Mouse (Mus musculus) E14TG2a.4 (cell line): ENCODE measurements around the gene Slc12a9.

Experiments
- H3K27me3 ChIP-seq: 2 replicates; pipeline ENCODE4 v1.6.1; 2014; ENCODE audit warnings: low read length, control low read depth; ENCODE audit not compliant: insufficient read depth
- H3K36me3 ChIP-seq: 2 replicates; pipeline ENCODE4 v1.6.1; 2014; ENCODE audit warnings: low read length, control low read depth; ENCODE audit not compliant: insufficient read depth
- H3K4me1 ChIP-seq: replicated peaks from 2 replicates; pipeline ENCODE4 v1.6.1; 2014; ENCODE audit warnings: low read depth, low read length, control low read depth
- H3K4me3 ChIP-seq: replicated peaks from 2 replicates; pipeline ENCODE4 v1.5.1; 2014; ENCODE audit warnings: mild to moderate bottlenecking, low read length
- H3K9me3 ChIP-seq: 2 replicates; pipeline ENCODE4 v1.6.1; 2014; ENCODE audit warnings: low read length, control low read depth
- CTCF ChIP-seq: conservative IDR thresholded peaks from 2 replicates; pipeline ENCODE4 v1.5.1; 2014; ENCODE audit warnings: low read length
- NANOG ChIP-seq: IDR thresholded peaks from 2 replicates; pipeline ENCODE4 v1.6.1; 2014; ENCODE audit warnings: borderline replicate concordance, low read length, mixed read lengths
- POU5F1 ChIP-seq: IDR thresholded peaks from 2 replicates; pipeline ENCODE4 v1.6.1; 2014; ENCODE audit warnings: low read length, borderline replicate concordance

The Slc12a9 gene

DNA sequence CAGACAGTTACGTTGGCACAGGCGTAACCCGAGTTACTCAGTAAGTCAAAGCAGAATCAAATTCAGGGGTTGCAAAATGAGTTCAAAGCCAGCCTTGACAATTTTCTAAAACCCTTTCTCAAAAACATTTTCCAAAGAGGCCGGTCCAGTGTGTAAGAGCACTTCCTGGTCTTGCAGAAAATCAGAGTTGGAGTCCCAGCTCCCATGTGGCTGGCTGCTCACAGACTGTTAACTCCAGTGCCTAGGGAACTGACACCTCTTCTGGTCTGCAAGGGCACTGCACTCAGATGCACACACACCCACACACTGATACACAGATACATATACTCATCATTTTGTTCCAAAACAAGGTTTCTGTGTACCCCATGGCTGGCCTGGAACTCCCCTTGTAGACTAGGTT lies 25.0 kb downstream of the Slc12a9 start:
- Histone ChIP-seq H3K9me3 (no peaks in the 10 kb centered on the region), H3K4me3 (peak overlapping the region; percentile 97), H3K4me1 (peaks cover 59% of the 10 kb centered on the region), H3K27me3 (no peaks in the 10 kb centered on the region), H3K36me3 (peaks cover 75% of the 10 kb centered on the region)
- TF ChIP-seq CTCF = peak; percentile 18; the same call in 1 of the 2 replicates
- no peak for TF ChIP-seq NANOG
- no peak for TF ChIP-seq POU5F1

DNA sequence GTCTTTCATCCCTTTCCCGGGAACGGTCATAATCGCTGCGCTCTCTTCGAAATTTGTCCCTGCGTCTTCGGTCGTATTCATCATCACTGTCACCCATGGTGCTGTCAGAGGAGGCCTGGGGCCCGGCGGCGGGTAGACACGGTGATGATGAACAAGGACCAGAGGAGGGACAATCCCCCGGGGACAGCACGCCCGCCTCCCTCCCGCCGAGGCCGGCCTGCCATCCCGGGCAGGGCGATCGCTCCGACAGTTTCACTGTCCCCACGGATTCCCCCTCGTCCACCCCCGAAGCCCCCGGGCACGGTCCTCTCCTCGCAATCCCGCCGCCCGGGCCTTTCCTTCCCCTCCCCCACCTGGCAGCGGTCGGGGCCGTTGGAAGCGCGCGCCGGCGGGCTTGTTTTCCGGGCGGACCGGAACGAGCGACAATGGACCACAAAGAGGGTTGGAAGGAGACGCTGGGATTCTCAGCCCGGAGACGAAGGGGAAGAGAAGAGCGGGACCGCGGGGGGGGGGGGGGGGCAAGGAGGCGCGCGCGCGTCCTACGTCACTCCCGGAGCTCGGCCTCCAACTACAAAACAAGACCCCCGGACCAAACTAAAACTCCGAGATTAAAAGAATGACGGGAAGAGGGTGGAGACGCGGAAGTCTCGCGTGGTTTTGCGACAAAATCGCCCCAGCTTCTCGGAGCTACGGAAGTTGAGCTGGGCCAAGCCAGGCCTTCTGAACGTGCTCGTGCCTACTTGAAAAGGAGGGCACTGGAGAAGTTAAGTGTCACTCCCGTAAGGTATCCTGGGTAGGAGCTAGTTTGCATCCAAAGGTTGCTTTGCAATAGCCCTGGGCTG lies 26.1 kb downstream of the Slc12a9 start, which contains the start of gene Srrt:
TSS of gene Srrt (minus strand) at position 604 of the 842 bp plus-strand sequence.
- TF ChIP-seq POU5F1 = no peak
- TF ChIP-seq CTCF = no peak
- TF ChIP-seq NANOG = no peak

DNA sequence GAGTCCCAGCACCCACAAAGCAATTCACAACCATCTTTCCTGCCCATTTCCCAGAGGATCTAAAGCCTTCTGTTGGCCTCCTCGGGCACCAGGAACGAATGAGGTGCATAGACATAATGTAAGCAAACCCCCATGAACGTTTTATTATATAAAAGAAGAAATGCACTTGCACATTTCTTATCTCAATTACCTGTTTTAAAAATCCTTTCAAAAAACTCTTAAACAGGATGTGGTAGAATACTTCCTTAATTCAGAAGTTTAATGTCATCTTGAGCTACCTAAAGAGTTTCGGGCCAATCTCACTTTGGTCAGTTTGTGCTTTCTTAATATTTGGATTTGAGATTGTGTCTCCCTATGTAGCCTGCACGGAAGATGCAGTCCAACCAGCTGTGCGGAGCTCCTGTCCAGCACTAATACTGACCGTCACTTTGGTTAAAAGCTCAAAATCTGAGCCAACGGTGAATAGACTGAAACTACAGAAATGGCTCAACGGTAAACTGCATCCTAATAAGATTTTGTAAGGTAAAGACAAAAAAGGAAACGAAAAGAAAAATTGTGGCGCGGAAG lies 26.9 kb downstream of the Slc12a9 start:
- H3K36me3 ChIP-seq = peaks cover 79% of the 10 kb centered on the region
- H3K4me3 ChIP-seq = peak overlapping the region; percentile 97
- TF ChIP-seq NANOG (no peak), POU5F1 (no peak), CTCF (no peak)
- H3K4me1 ChIP-seq = peaks cover 60% of the 10 kb centered on the region
- H3K9me3 ChIP-seq = no peaks in the 10 kb centered on the region
- H3K27me3 ChIP-seq = no peaks in the 10 kb centered on the region

More for the DNA sequence above, 26.1 kb downstream of the Slc12a9 start, which contains the start of gene Srrt:
- Histone ChIP-seq H3K4me1 (peaks cover 59% of the 10 kb centered on the region), H3K9me3 (no peaks in the 10 kb centered on the region), H3K4me3 (peak within 1 kb of the TSS; percentile 97), H3K36me3 (peaks cover 79% of the 10 kb centered on the region), H3K27me3 (no peaks in the 10 kb centered on the region)

DNA sequence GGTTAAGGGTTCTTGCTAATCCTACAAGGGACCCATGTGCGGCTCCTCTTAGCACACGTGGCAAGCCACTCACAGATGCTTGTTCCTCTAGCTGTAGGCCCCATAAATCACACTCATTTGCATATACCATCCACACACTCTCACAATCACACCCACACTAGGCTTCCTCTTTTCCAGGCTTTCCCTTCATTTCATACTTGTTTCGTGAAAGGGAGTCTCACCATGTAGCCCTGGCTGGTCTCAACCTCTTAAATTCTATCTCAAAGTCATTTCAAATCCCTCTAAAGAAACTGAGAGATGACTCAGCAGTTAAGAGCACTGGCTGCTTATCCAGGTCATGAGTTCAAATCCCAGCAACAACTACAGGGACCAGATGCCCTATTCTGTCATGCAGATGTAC lies 27.6 kb downstream of the Slc12a9 start:
- TF ChIP-seq CTCF (no peak), NANOG (no peak), POU5F1 (no peak)
- Histone ChIP-seq H3K27me3 (no peaks in the 10 kb centered on the region), H3K9me3 (no peaks in the 10 kb centered on the region)

DNA sequence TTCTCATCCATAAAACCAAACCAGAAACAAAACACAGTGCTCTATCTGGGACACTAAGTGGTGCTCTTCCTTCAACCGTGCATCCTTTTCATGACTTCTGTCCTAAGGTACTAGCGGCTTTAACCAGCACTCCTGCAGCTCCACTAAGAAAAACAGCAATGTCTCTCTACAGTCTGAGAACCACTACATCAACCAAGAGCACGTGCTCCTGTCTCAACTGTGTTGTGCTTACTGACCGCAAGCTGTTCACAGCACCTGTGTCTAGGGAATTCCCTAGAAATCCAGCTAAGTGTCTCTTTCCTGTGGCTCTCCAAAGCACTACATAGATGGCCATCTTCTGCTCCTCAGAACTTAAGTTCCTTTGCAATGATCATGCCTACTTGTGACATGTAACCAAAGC lies 28.6 kb downstream of the Slc12a9 start:
- peaks cover 65% of the 10 kb centered on the region for H3K4me1 ChIP-seq
- H3K4me3 ChIP-seq = peak overlapping the region; percentile 97
- peaks cover 79% of the 10 kb centered on the region for H3K36me3 ChIP-seq
- TF ChIP-seq CTCF (no peak), NANOG (no peak), POU5F1 (no peak)
- no peaks in the 10 kb centered on the region for H3K27me3 ChIP-seq
- no peaks in the 10 kb centered on the region for H3K9me3 ChIP-seq

More for the DNA sequence above, 27.6 kb downstream of the Slc12a9 start:
- peaks cover 79% of the 10 kb centered on the region for H3K36me3 ChIP-seq
- H3K4me3 ChIP-seq = peak overlapping the region; percentile 97
- H3K4me1 ChIP-seq = peaks cover 61% of the 10 kb centered on the region

DNA sequence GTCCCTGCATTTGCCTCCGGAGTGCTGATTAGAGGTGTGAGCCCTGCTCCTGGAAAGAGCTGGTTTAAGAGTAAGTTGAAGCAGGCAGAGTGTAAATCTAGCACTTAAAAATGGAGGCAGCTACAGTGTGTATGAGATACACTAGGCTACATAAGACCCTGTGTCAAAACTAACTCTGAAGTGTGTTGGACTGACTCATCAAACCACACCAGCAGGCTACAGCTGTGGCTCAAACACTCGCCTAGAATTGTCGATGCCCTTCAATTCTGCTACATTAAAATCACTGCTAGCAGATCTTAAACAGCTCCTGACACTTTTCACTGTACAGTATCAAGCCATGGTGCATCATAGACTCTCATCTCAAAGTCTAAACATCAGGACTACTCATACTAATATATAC lies 29.2 kb downstream of the Slc12a9 start:
- Histone ChIP-seq H3K9me3 (no peaks in the 10 kb centered on the region), H3K27me3 (no peaks in the 10 kb centered on the region), H3K36me3 (peaks cover 79% of the 10 kb centered on the region), H3K4me1 (peaks cover 72% of the 10 kb centered on the region), H3K4me3 (peak overlapping the region; percentile 97; the same call in 1 of the 2 replicates)
- TF ChIP-seq POU5F1 (no peak), NANOG (no peak), CTCF (no peak)

DNA sequence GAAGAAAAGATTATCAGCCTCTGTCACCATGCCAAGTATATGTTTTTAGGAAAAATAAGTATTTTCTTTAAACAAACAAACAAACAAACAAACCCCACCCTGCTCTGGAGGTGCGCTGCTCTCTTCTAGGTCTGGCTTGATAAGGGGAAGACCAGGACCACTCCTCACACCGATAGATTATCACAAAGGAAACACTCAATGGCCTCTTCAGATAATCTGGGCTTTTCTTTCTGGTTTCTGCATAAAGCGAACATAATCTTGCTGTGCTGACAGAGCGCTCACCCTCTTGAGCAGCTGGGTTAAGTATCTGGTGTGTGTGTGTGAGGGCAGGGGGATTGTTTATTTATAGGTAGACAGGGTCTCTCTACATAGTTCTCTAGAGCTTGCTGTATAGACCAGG lies 29.8 kb downstream of the Slc12a9 start:
- no peak for TF ChIP-seq NANOG
- no peak for TF ChIP-seq POU5F1
- TF ChIP-seq CTCF = no peak
- no peaks in the 10 kb centered on the region for H3K27me3 ChIP-seq
- peaks cover 71% of the 10 kb centered on the region for H3K4me1 ChIP-seq
- H3K9me3 ChIP-seq = no peaks in the 10 kb centered on the region
- peaks cover 79% of the 10 kb centered on the region for H3K36me3 ChIP-seq
- H3K4me3 ChIP-seq = no peak overlapping the region; the same call in 1 of the 2 replicates

DNA sequence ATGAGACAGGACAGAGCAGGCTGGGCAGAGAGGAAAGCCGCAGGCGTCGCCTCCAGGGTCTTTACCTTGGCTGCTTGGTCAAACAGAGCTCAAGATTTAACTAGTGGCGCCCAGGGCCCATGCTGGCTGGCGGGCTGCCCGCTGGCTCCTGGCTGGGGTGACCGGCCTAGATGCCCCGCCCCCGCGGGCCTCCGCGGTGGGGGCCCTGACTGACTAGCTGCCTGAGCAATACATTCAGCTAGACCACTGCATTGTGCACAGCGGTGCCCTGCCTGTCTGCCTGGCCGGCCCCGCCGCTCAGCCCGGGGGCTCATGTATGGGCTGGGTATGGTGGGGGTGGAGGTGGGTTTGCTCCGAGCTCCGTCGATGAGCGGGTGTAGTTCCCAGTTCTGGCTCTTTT lies 32.1 kb downstream of the Slc12a9 start:
- Histone ChIP-seq H3K9me3 (no peaks in the 10 kb centered on the region), H3K4me1 (peaks cover 88% of the 10 kb centered on the region), H3K27me3 (no peaks in the 10 kb centered on the region), H3K4me3 (peak overlapping the region; percentile 29; the same call in 1 of the 2 replicates), H3K36me3 (peaks cover 98% of the 10 kb centered on the region)
- no peak for TF ChIP-seq NANOG
- TF ChIP-seq CTCF = no peak
- no peak for TF ChIP-seq POU5F1
